8 mouse cellular contexts compared by ENCODE assay signal in the genomic region with DNA sequence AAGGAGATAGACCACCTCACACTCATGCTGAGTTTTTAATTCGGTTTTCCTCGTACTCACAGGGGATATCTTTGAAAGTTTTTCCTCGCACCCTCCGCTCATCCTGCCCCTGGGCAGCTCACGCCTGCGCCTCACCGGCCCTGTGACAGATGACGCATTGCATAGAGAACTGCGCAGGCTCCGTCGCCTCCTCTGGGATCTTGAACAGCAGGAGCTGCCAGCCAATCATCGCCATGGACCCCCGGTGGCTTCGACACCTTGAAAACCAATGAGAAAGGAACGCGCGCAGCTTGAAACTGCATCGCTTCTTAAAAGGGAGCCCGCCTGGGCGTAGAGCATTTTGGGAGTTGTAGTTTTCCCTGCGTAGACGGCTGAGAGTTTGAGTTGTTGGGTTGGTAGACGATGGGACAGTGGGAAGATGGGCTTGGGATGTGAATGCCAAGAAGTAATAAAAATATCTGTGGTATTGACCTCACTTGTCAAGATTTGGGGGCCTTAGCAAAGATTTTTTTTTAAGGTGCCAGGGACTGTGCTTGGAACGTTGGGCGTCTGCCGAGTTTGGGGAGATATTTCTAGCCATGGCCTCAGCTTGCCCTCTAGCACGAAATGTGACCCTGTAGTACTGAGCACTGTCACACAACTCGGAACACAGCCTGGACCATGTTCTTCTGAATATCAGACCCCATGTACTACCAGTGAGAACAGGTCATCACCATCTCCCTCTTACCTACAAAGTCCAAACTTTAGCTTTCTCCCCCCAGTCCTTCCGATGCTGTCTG. TPM values are rescaled to one million over a fixed set of nuclear protein-coding genes. Genes with fewer than 3 reads are reported as not detected.
DNase-seq lines count a peak whose midpoint lies in the region; ATAC-seq and TF ChIP-seq lines count a peak whose summit lies in the region.

No protein-coding gene starts in this region.

- peak overlapping the region; percentile 68 for H3K4me2 ChIP-seq in hindbrain, embryonic 16.5 days (ENCODE audit: low read length)
- H3K4me2 ChIP-seq in lung, postnatal 0 days (replicated peaks; ENCODE audit: low read depth, low read length): no peak overlapping the region; the same call in 1 of the 2 replicates

- H3K9me3 ChIP-seq in hindbrain, embryonic 16.5 days (ENCODE audit: control insufficient read depth, low read length): no peaks in the 10 kb centered on the region
- H3K9me3 ChIP-seq in lung, postnatal 0 days (ENCODE audit: low read length): no peaks in the 10 kb centered on the region

- H3K36me3 ChIP-seq in hindbrain, embryonic 16.5 days (ENCODE audit: control insufficient read depth, insufficient read depth, low read length): peaks cover 7% of the 10 kb centered on the region
- H3K36me3 ChIP-seq in lung, postnatal 0 days (ENCODE audit: insufficient read depth, low read length): no peaks in the 10 kb centered on the region

- ATAC-seq in hindbrain, embryonic 16.5 days: peak; percentile 89
- peak; percentile 80 for ATAC-seq in lung, postnatal 0 days
- ATAC-seq in megakaryocyte-erythroid progenitor cell, adult 5-6 weeks (replicated peaks; ENCODE audit: low FRiP score, low TSS enrichment, poor library complexity, severe bottlenecking): no peak

- peaks cover 18% of the 10 kb centered on the region for H3K4me1 ChIP-seq in hindbrain, embryonic 16.5 days (ENCODE audit: control insufficient read depth, insufficient read depth, low read depth, low read length)
- H3K4me1 ChIP-seq in lung, postnatal 0 days (ENCODE audit: insufficient read depth, low read depth, low read length): peaks cover 35% of the 10 kb centered on the region

- no peak for TF ChIP-seq CTCF in gastrocnemius, adult 2 months (IDR thresholded peaks at IDR 0.05)
- TF ChIP-seq CTCF in lung, postnatal 0 days (IDR thresholded peaks at IDR 0.05): no peak

- no peak for TF ChIP-seq EP300 in lung, postnatal 0 days (IDR thresholded peaks at IDR 0.05)

- DNase-seq in ZHBTc4 (ENCODE audit: low read depth, low spot score): peak; percentile 98
- peak; percentile 85 to 95 for DNase-seq in cerebellum, postnatal 4 days (ENCODE audit: low spot score in 2 of 2)
- peak; percentile 98 for DNase-seq in gastrocnemius, adult 2 months
- DNase-seq in layer of hippocampus, postnatal 36 days: peak; percentile 92 to 95
- peak; percentile 98 for DNase-seq in lung, postnatal 0 days (ENCODE audit: low spot score)
- DNase-seq in right cerebral cortex, adult 18-20 months: peak; percentile 99

- intact Hi-C loops in gastrocnemius, adult 2 months (cut with DNase I): no loop called here

- H3K27me3 ChIP-seq in hindbrain, embryonic 16.5 days (replicated peaks; ENCODE audit: control insufficient read depth, insufficient read depth, low read length): no peaks in the 10 kb centered on the region
- H3K27me3 ChIP-seq in lung, postnatal 0 days (replicated peaks; ENCODE audit: insufficient read depth, low read length): no peaks in the 10 kb centered on the region

- peak overlapping the region; percentile 63 for H3K4me3 ChIP-seq in gastrocnemius, adult 2 months
- peak overlapping the region; percentile 40 for H3K4me3 ChIP-seq in hindbrain, embryonic 16.5 days (ENCODE audit: low read length)
- no peak overlapping the region; the same call in 1 of the 2 replicates for H3K4me3 ChIP-seq in lung, postnatal 0 days (ENCODE audit: low read depth, low read length)

- H3K9ac ChIP-seq in hindbrain, embryonic 16.5 days (ENCODE audit: low read depth, low read length): peak overlapping the region; percentile 52; the same call in 1 of the 2 replicates
- no peak overlapping the region for H3K9ac ChIP-seq in lung, postnatal 0 days (replicated peaks; ENCODE audit: low read depth)

- H3K27ac ChIP-seq in gastrocnemius, adult 2 months: peak overlapping the region; percentile 90
- H3K27ac ChIP-seq in hindbrain, embryonic 16.5 days (ENCODE audit: low read depth, low read length): no peak overlapping the region
- 0 out of 2 replicates have a peak overlapping the region, but pooled peaks have one; percentile 14 for H3K27ac ChIP-seq in lung, postnatal 0 days (ENCODE audit: low read length)

- WGBS in hindbrain, embryonic 16.5 days: 18% methylated on average over 29 of the region's 29 CpGs
- WGBS in lung, postnatal 0 days: 38% methylated on average over 29 of the region's 29 CpGs

RNA-seq across cellular contexts. Expression of a gene that starts 1.0 kb away (rescaled TPM):
- 10 to 100 TPM; 18.7 to 44.9 TPM for total RNA-seq in gastrocnemius, adult 2 months (2021)
- 2.9 and 5.2 TPM in 2 replicates for polyA plus RNA-seq in hindbrain, embryonic 16.5 days (2015; fragmentation: Nextera tagmentation; extraction: Ambion mirVana)
- 1 to 10 TPM; 2.3 to 2.8 TPM for total RNA-seq in layer of hippocampus, postnatal 36 days (2021)
- 4.0 and 4.8 TPM in 2 replicates for polyA plus RNA-seq in lung, postnatal 0 days (2015; fragmentation: Nextera tagmentation; extraction: Ambion mirVana)
- not detected in 2 replicates for total RNA-seq in megakaryocyte-erythroid progenitor cell, adult 5-6 weeks (2014; fragmentation: Nextera tagmentation)
- not detected in 2 replicates for total RNA-seq in megakaryocyte-erythroid progenitor cell, adult 5-6 weeks (2017)

RNA-seq across cellular contexts. Expression of a gene that starts 11.5 kb away (rescaled TPM):
- total RNA-seq in gastrocnemius, adult 2 months (2021): 1 to 10 TPM; 5.7 to 8.0 TPM
- polyA plus RNA-seq in hindbrain, embryonic 16.5 days (2015; fragmentation: Nextera tagmentation; extraction: Ambion mirVana): 16.7 and 17.5 TPM in 2 replicates
- total RNA-seq in layer of hippocampus, postnatal 36 days (2021): 1 to 10 TPM; 6.1 to 6.6 TPM
- 43.3 and 49.0 TPM in 2 replicates for polyA plus RNA-seq in lung, postnatal 0 days (2015; fragmentation: Nextera tagmentation; extraction: Ambion mirVana)
- total RNA-seq in megakaryocyte-erythroid progenitor cell, adult 5-6 weeks (2014; fragmentation: Nextera tagmentation): not detected in 2 replicates
- not detected in 2 replicates for total RNA-seq in megakaryocyte-erythroid progenitor cell, adult 5-6 weeks (2017)

RNA-seq across cellular contexts. Expression of a gene that starts 17.2 kb away (rescaled TPM):
- under 1 TPM in 1 of 2 experiments, not detected in 1; 0.20 TPM for total RNA-seq in gastrocnemius, adult 2 months (2021)
- not detected in 2 replicates for polyA plus RNA-seq in hindbrain, embryonic 16.5 days (2015; fragmentation: Nextera tagmentation; extraction: Ambion mirVana)
- not detected for total RNA-seq in layer of hippocampus, postnatal 36 days (2021)
- polyA plus RNA-seq in lung, postnatal 0 days (2015; fragmentation: Nextera tagmentation; extraction: Ambion mirVana): 0.19 and 0.32 TPM in 2 replicates
- not detected in 2 replicates for total RNA-seq in megakaryocyte-erythroid progenitor cell, adult 5-6 weeks (2014; fragmentation: Nextera tagmentation)
- total RNA-seq in megakaryocyte-erythroid progenitor cell, adult 5-6 weeks (2017): not detected in 2 replicates

RNA-seq across cellular contexts. Expression of a gene that starts 21.7 kb away (rescaled TPM):
- total RNA-seq in gastrocnemius, adult 2 months (2021): not detected
- not detected in 2 replicates for polyA plus RNA-seq in hindbrain, embryonic 16.5 days (2015; fragmentation: Nextera tagmentation; extraction: Ambion mirVana)
- total RNA-seq in layer of hippocampus, postnatal 36 days (2021): not detected
- 0.13 and 0.18 TPM in 2 replicates for polyA plus RNA-seq in lung, postnatal 0 days (2015; fragmentation: Nextera tagmentation; extraction: Ambion mirVana)
- total RNA-seq in megakaryocyte-erythroid progenitor cell, adult 5-6 weeks (2014; fragmentation: Nextera tagmentation): not detected in 2 replicates
- not detected in 2 replicates for total RNA-seq in megakaryocyte-erythroid progenitor cell, adult 5-6 weeks (2017)

RNA-seq across cellular contexts. Expression of a gene that starts 23.5 kb away (rescaled TPM):
- not detected for total RNA-seq in gastrocnemius, adult 2 months (2021)
- polyA plus RNA-seq in hindbrain, embryonic 16.5 days (2015; fragmentation: Nextera tagmentation; extraction: Ambion mirVana): not detected in 2 replicates
- not detected for total RNA-seq in layer of hippocampus, postnatal 36 days (2021)
- not detected in 2 replicates for polyA plus RNA-seq in lung, postnatal 0 days (2015; fragmentation: Nextera tagmentation; extraction: Ambion mirVana)
- not detected in 2 replicates for total RNA-seq in megakaryocyte-erythroid progenitor cell, adult 5-6 weeks (2014; fragmentation: Nextera tagmentation)
- not detected in 2 replicates for total RNA-seq in megakaryocyte-erythroid progenitor cell, adult 5-6 weeks (2017)

Comparison
In these comparisons a context has a peak if more than half of its experiments do, and no peak if none do; other contexts are left out.
1. RNA of a gene that starts 1.0 kb away (total RNA-seq): 18.7 to 44.9 TPM in gastrocnemius, adult 2 months; 2.3 to 2.8 TPM in layer of hippocampus, postnatal 36 days and not detected in megakaryocyte-erythroid progenitor cell, adult 5-6 weeks; every median in the first group is over 4 times any median in the second.
2. RNA of a gene that starts 11.5 kb away (total RNA-seq): 5.7 to 8.0 TPM in gastrocnemius, adult 2 months and 6.1 to 6.6 TPM in layer of hippocampus, postnatal 36 days; not detected in megakaryocyte-erythroid progenitor cell, adult 5-6 weeks; every median in the first group is over 4 times any median in the second.
3. Peak in every context shown above with its lines, with median percentiles within 50 percentile points of each other: DNase-seq.